Mouse (Mus musculus): ENCODE data around the gene Alox12b.

The Alox12b gene

GRCm38 (mm10) chr11:69123693-69124497 is 32.9 kb upstream of the Alox12b start:
- DNase-seq (ENCODE audit: low spot score), result peak; percentile 94

- DNase-seq (ENCODE audit: low spot score), result peak; percentile 79
These were observed 32.3 kb upstream of the Alox12b start for GRCm38 (mm10) chr11:69124498-69124847.

- peak; percentile 86 for DNase-seq (ENCODE audit: low spot score)
These were observed 31.5 kb upstream of the Alox12b start for GRCm38 (mm10) chr11:69125041-69125851.

- no peak for DNase-seq (ENCODE audit: low spot score)
These were observed 31.1 kb upstream of the Alox12b start, which contains the start of gene Aloxe3 for GRCm38 (mm10) chr11:69125852-69125918. Aloxe3 (plus strand) TSS chr11:69125896.

GRCm38 (mm10) chr11:69125919-69126705 is 30.7 kb upstream of the Alox12b start:
- DNase-seq (ENCODE audit: low spot score), result peak; percentile 19

DNA sequence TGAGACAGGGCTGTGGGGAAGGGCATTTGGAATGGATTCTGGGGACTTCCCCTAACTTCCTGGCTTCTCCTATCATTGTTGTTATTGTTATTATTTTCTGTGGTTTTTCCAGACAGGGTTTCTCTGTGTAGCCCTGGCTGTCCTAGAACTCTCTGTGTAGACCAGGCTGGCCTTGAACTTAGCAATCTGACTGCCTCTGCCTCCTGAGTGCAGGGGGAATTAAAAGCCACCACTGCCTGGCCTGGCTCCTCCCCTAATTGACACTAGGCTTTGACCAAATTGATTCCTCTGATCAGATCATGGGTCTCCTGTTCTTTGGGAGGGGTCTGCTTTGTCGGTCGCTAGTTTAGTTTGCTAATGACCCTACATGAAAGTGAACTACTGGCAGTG is 30.1 kb upstream of the Alox12b start:
- DNase-seq (ENCODE audit: low spot score), result no peak

DNA sequence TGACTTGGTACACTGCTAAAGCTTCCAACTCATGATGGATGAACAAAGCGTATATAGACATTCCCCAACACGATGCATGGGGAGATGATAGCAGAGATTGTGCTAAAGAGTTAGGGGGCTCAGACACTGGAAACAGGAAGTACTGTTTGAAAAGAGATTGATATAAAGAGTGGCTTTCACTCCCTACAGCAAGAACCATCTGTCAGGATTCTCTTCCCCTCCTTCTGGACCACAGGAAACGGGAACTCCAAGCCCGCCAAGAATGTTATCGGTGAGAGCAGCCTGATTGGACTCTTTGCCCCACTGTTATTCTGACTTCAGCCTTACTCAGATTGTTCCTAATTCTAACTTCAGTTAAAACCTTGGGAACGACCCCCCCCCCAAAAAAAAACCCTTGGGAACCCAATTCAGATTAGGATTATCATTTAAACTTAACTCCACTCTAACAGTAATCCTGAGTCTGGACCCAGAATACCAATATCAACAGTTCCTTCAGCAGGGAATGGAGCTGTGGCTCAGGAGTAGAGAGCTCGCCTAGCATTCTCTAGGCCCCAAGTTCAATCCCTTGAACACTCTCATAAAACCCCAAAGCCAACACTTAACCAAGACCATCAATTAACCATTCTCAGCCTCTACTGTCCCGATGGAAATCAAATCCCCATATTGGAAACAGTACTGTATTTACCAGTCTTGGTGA is 28.2 kb upstream of the Alox12b start:
- no peak for DNase-seq (ENCODE audit: low spot score)

GRCm38 (mm10) chr11:69133566-69133922 is 23.2 kb upstream of the Alox12b start:
- peak; percentile 56 for DNase-seq (ENCODE audit: low spot score)

DNA sequence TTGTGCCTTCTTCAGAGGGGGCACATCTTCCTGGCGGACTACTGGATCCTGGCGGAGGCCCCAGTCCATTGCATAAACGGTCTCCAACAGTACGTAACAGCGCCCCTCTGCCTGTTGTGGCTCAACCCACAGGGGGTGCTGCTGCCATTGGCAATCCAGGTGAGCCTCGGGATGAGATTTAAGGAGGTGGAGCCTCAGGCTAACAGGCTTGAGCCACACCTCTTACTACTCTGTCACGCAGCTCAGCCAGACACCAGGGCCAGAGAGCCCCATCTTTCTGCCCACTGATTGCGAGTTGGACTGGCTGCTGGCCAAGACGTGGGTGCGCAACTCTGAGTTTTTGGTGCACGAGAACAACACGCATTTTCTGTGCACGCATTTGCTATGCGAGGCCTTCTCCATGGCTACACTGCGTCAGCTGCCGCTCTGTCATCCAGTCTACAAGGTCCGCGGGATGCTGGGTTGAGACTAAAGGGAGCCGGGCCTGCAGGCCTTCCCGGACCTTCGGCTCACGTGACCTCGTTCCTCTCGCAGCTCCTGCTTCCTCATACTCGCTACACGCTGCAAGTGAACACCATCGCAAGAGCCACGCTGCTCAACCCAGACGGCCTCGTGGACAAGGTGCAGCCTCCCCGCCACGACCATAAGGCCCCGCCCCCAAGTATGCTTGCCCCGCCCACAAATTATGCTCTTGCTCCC is 22.7 kb upstream of the Alox12b start:
- peak; percentile 65 for DNase-seq (ENCODE audit: low spot score)

DNA sequence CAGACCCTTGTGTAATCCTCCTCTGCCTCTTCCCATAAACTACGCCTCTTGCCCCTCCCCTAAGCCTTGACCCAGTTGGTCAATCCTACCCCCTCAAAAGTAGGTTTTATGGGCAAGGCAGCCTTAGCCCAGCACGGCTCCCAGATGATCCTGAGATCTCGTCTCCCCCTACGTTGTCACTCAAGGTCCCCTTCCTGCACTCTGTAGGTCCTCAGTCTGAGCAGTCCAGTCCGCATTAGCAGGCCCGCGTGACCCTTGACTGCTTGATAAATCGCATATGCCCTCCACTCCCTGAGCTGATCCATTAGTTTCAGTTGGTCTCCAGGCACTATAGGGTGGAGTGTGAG is 22.2 kb upstream of the Alox12b start:
- DNase-seq (ENCODE audit: low spot score), result peak; percentile 17

- DNase-seq (ENCODE audit: low spot score), result no peak
These were observed 21.4 kb upstream of the Alox12b start for GRCm38 (mm10) chr11:69135361-69135760.

GRCm38 (mm10) chr11:69147546-69147945 is 9.2 kb upstream of the Alox12b start:
- DNase-seq (ENCODE audit: low spot score), result no peak

- DNase-seq (ENCODE audit: low spot score), result no peak
These were observed 8.3 kb upstream of the Alox12b start for GRCm38 (mm10) chr11:69148451-69148960.

DNA sequence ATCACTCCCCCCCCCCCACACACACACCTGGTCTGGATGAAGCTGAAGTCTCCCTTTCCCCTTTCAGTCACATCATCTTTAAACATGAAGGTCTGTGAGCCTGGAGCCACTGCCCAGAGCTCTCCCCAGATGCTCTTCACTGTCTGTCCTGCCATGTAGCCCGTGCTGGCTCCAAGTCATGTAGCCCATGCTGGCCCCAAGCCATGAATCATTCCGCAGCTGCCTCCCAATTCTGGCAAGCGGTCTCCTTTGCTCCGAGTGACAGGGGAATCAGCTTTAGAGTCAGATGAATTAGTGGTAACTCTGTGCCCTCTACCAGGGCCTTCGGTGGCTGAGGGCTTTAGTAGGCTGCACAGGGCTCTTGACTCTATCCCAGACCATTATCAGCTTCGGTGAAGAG is 7.1 kb upstream of the Alox12b start:
- no peak for DNase-seq (ENCODE audit: low spot score)

DNA sequence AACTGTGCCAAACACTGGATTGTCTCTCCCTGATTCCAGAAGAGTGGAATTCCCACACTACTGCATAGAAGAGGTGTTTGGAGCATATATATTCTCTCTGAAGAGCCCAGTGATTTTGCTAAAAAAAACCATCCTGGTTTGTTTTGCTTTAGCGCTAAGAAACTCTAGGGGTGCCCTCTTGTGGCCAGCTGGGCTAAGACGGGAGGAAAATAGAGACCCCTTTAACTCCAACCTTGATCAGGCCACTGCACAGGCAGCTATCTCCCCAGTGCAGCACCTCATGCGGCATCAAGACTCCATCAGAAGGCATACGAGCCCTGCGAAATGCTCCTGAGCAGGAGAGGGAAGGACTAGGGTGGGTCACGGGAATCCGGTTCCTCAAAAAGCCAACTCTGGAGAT is 6.3 kb upstream of the Alox12b start:
- DNase-seq (ENCODE audit: low spot score), result peak; percentile 68

DNA sequence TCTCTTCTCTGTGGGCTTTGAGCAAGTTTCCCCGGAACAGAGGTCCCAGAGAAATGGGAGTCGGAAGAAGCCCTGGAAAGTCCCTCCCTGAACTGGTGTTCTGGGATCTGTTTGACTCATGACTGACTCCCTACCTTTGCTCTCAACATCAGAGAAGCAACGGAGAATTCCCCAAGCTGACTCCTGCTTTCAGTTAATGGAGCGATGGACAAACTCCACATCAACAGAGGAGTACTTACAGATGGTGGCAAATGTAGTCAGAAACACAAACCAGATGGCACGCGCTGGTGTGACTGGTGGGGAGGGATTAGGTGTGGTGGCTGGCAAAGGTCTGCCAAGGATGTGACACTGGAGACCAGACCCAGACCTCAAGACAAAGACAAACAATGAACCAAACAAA is 5.8 kb upstream of the Alox12b start:
- no peak for DNase-seq (ENCODE audit: low spot score)

DNA sequence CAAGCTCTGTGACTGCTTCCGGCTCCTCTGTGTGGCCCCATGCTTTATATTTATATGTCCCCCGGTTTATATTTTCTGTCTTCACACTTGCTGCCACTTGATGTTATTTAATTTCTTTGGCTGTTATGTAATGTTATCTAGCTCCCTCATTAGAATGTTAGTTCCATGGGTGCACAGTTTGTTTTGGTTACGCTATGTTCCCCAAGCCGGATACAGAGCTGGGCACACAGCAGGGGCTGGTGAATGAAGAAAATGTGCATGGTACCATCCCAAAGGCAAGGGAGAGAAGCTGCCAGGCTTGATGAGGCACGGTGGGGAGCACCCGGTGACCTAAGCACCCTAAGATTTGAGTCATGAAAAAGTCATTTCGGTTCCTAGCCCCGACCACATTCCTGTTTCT is 3.0 kb upstream of the Alox12b start:
- no peak for DNase-seq (ENCODE audit: low spot score)

- no peak for DNase-seq (ENCODE audit: low spot score)
These were observed 1.4 kb upstream of the Alox12b start for GRCm38 (mm10) chr11:69155351-69155750.

- no peak for DNase-seq (ENCODE audit: low spot score)
These were observed 12.5 kb downstream of the Alox12b start for GRCm38 (mm10) chr11:69169313-69169712.

- peak; percentile 40 for DNase-seq (ENCODE audit: low spot score)
These were observed 14.8 kb downstream of the Alox12b start for GRCm38 (mm10) chr11:69171626-69172025.

GRCm38 (mm10) chr11:69172606-69173005 is 15.8 kb downstream of the Alox12b start:
- no peak for DNase-seq (ENCODE audit: low spot score)

DNA sequence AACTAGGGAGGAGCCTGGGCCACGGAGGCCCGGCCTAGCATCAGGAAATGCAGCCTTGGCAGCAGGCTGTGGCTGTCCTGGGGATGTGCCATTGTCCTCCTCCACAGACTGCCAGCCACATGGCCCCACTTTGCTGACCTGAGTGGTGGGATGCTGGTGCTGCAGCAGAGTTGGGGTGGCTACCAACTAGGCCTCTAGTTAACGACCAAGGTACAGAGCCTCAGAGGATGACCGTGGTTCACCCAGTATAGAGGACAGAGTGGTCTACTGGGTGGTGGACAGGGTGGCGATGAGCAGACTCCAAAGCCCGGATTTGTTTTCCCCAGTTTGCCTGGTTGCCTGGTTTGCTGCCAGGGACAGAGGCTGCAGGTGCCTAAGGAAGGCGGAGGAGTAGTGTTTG is 17.9 kb downstream of the Alox12b start:
- DNase-seq (ENCODE audit: low spot score), result no peak

Data from embryo, embryonic 10 days (tissue).